Comparison of ENCODE assay signal across 8 mouse cellular contexts in genomic region chr5:63967591-63968141, GRCm38 (mm10). TPM values are rescaled to one million over a fixed set of nuclear protein-coding genes. Genes with fewer than 3 reads are reported as not detected.
DNase-seq lines count a peak whose midpoint lies in the region; ATAC-seq and TF ChIP-seq lines count a peak whose summit lies in the region.

No protein-coding gene starts in this region.

- under 1% methylated on average over 12 of the region's 12 CpGs for WGBS in liver, adult 2 months
- 16% methylated on average over 12 of the region's 12 CpGs for WGBS in heart, embryonic 13.5 days
- 2% methylated on average over 12 of the region's 12 CpGs for WGBS in limb, embryonic 15.5 days

- H3K27me3 ChIP-seq in liver, adult 2 months (ENCODE audit: control insufficient read depth, insufficient read depth, low read length) = no peaks in the 10 kb centered on the region
- no peaks in the 10 kb centered on the region; the same call in 1 of the 2 replicates for H3K27me3 ChIP-seq in heart, embryonic 13.5 days (replicated peaks)
- no peaks in the 10 kb centered on the region for H3K27me3 ChIP-seq in limb, embryonic 15.5 days
- no peaks in the 10 kb centered on the region for H3K27me3 ChIP-seq in myocyte (ENCODE audit: control insufficient read depth, insufficient read depth, insufficient read length)

- H3K36me3 ChIP-seq in liver, adult 2 months (ENCODE audit: control insufficient read depth, insufficient read depth, low read length) = no peaks in the 10 kb centered on the region
- no peaks in the 10 kb centered on the region for H3K36me3 ChIP-seq in heart, embryonic 13.5 days
- no peaks in the 10 kb centered on the region for H3K36me3 ChIP-seq in limb, embryonic 15.5 days
- H3K36me3 ChIP-seq in myocyte (ENCODE audit: control insufficient read depth, insufficient read depth) = peaks cover 4% of the 10 kb centered on the region

- ATAC-seq in heart, embryonic 13.5 days (ENCODE audit: extremely low read depth, insufficient number of reproducible peaks, low FRiP score, low TSS enrichment) = no peak
- ATAC-seq in limb, embryonic 15.5 days (ENCODE audit: insufficient number of reproducible peaks, low FRiP score, low TSS enrichment, low read depth) = no peak

- TF ChIP-seq POLR2A in liver, adult 2 months (IDR thresholded peaks at IDR 0.05; ENCODE audit: extremely low read depth, insufficient read depth, low read length) = no peak
- no peak for TF ChIP-seq POLR2A in myocyte (IDR thresholded peaks at IDR 0.05; ENCODE audit: insufficient read length, low read depth)

- H3K4me2 ChIP-seq in heart, embryonic 13.5 days = peak overlapping the region; percentile 89
- H3K4me2 ChIP-seq in limb, embryonic 15.5 days = peak overlapping the region; percentile 78
- H3K4me2 ChIP-seq in myocyte (ENCODE audit: low read depth) = peak overlapping the region; percentile 77

- peak overlapping the region; percentile 11; the same call in 1 of the 2 replicates for H3K9ac ChIP-seq in liver, adult 2 months (ENCODE audit: low read depth, low read length)
- peak overlapping the region; percentile 86 for H3K9ac ChIP-seq in heart, embryonic 13.5 days
- no peak overlapping the region for H3K9ac ChIP-seq in limb, embryonic 15.5 days

- peak overlapping the region; percentile 78 for H3K4me3 ChIP-seq in liver, adult 2 months (ENCODE audit: insufficient read depth, low read depth, low read length)
- peak overlapping the region; percentile 86 for H3K4me3 ChIP-seq in brown adipose tissue, adult 24 weeks (ENCODE audit: insufficient read depth, low read depth, low read length)
- peak overlapping the region; percentile 66 for H3K4me3 ChIP-seq in heart, embryonic 13.5 days
- peak overlapping the region; percentile 73 for H3K4me3 ChIP-seq in limb, embryonic 15.5 days
- peak overlapping the region; percentile 89 for H3K4me3 ChIP-seq in myocyte

- peaks cover 9% of the 10 kb centered on the region; the same call in 1 of the 2 replicates for H3K79me2 ChIP-seq in liver, adult 2 months (ENCODE audit: control insufficient read depth, insufficient read depth, low read length)
- H3K79me2 ChIP-seq in myocyte (ENCODE audit: control insufficient read depth, insufficient read depth) = peaks cover 48% of the 10 kb centered on the region

- H3K9me3 ChIP-seq in heart, embryonic 13.5 days = no peaks in the 10 kb centered on the region
- no peaks in the 10 kb centered on the region for H3K9me3 ChIP-seq in limb, embryonic 15.5 days

- H3K27ac ChIP-seq in liver, adult 2 months (replicated peaks; ENCODE audit: insufficient read depth, low read depth, low read length) = peak overlapping the region; percentile 77
- H3K27ac ChIP-seq in brown adipose tissue, adult 24 weeks (replicated peaks; ENCODE audit: low read depth, low read length) = peak overlapping the region; percentile 9; the same call in 1 of the 2 replicates
- 0 out of 2 replicates have a peak overlapping the region, but pooled peaks have one; percentile 63 for H3K27ac ChIP-seq in heart, embryonic 13.5 days (replicated peaks)
- peak overlapping the region; percentile 86; the same call in 1 of the 2 replicates for H3K27ac ChIP-seq in limb, embryonic 15.5 days

- DNase-seq in liver, adult 2 months (ENCODE audit: extremely low read depth, low read depth, low spot score) = peak; percentile 69
- DNase-seq in liver = no peak
- DNase-seq in frontal cortex, postnatal 10 days (ENCODE audit: low spot score in 2 of 2) = no peak
- DNase-seq in urinary bladder, adult 18-20 months (ENCODE audit: low spot score in 2 of 2) = no peak

- no peak for TF ChIP-seq CTCF in liver, adult 2 months (IDR thresholded peaks at IDR 0.05; ENCODE audit: low read depth, low read length)

- peaks cover 28% of the 10 kb centered on the region for H3K4me1 ChIP-seq in liver, adult 2 months (ENCODE audit: control insufficient read depth, insufficient read depth, low read length)
- H3K4me1 ChIP-seq in brown adipose tissue, adult 24 weeks (ENCODE audit: control insufficient read depth, insufficient read depth, insufficient read length, low read length) = peaks cover 6% of the 10 kb centered on the region; the same call in 1 of the 2 replicates
- H3K4me1 ChIP-seq in heart, embryonic 13.5 days = peaks cover 29% of the 10 kb centered on the region
- H3K4me1 ChIP-seq in limb, embryonic 15.5 days = peaks cover 18% of the 10 kb centered on the region

- peak overlapping the region; percentile 69 for H3ac ChIP-seq in myocyte (ENCODE audit: control insufficient read depth, insufficient read length)

TF ChIP-seq in myocyte, 11 proteins besides CTCF, POLR2A, EP300 and RAD21:
- TF ChIP-seq USF1 (IDR thresholded peaks at IDR 0.05; ENCODE audit: low read depth) = no peak
- 0 out of 2 replicates have a peak, but pooled peaks have one; percentile 9 for TF ChIP-seq CEBPB (IDR thresholded peaks at IDR 0.05; ENCODE audit: insufficient read depth, poor library complexity, severe bottlenecking)
- TF ChIP-seq REST (IDR thresholded peaks at IDR 0.05; ENCODE audit: insufficient read depth, insufficient read length) = no peak
TF ChIP-seq in myocyte: peak in this region for 1.

RNA-seq across cellular contexts. Expression of gene Rell1, which starts 1.0 kb away (rescaled TPM):
- 8.4 and 10.3 TPM in 2 replicates for total RNA-seq in liver, adult 2 months (2014; rRNA removed)
- polyA plus RNA-seq in liver, adult 2 months (2012; rRNA removed) = 4.6 and 5.7 TPM in 2 replicates
- polyA plus RNA-seq in brown adipose tissue, adult 24 weeks (2012; ENCODE audit: insufficient read depth, insufficient read length, missing spikeins) = 3.8 and 5.6 TPM in 2 replicates
- polyA plus RNA-seq in heart, embryonic 13.5 days (2015; fragmentation: Nextera tagmentation; extraction: Ambion mirVana) = 7.8 and 9.2 TPM in 2 replicates
- 22.7 and 23.8 TPM in 2 replicates for polyA plus RNA-seq in limb, embryonic 15.5 days (2015; fragmentation: Nextera tagmentation; extraction: Ambion mirVana)
- 25.9 TPM for polyA plus RNA-seq in myocyte (2012; fragmentation: generic; extraction: Trizol)

Comparison
In these comparisons a context has a peak if more than half of its experiments do, and no peak if none do; other contexts are left out.
1. H3K27ac ChIP-seq: peak in every context shown above with its lines; median percentile 86 in limb, embryonic 15.5 days; 77 in liver, adult 2 months; 63 in heart, embryonic 13.5 days; 9 in brown adipose tissue, adult 24 weeks.